Mouse (Mus musculus): ENCODE results near the gene D630003M21Rik. TPM values are rescaled to one million over a fixed set of nuclear protein-coding genes. Genes with fewer than 3 reads are reported as not detected.

Gene D630003M21Rik
- total RNA-seq, 2 experiments from 2014 or later = 4.1 to 4.4 TPM

DNA sequence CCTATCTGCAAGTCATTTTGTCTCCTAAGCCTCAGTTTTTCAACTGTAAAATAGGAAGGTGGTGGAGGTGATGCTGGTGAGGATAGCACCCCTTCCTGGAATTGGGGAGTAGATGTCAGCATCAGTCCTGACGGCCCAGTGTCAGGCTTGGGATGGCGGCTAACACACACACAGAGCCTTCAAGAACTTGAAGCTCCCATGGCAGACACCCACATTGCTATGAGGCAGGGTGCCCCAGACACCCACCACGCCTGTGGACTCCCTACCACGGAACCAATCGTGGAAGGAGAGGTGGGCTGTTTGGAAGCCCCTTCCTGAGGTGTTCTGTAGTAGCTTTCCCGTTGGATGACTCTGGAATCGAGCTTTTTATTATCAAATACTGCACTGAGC lies 476 bp upstream of the D630003M21Rik start:
- Histone ChIP-seq H3K4me3 (peak overlapping the region; percentile 53), H3K27ac (peak overlapping the region; percentile 75)
- no peak for DNase-seq (ENCODE audit: low spot score in 2 of 2)
- no peak for TF ChIP-seq CTCF (conservative IDR thresholded peaks at IDR 0.05)

DNA sequence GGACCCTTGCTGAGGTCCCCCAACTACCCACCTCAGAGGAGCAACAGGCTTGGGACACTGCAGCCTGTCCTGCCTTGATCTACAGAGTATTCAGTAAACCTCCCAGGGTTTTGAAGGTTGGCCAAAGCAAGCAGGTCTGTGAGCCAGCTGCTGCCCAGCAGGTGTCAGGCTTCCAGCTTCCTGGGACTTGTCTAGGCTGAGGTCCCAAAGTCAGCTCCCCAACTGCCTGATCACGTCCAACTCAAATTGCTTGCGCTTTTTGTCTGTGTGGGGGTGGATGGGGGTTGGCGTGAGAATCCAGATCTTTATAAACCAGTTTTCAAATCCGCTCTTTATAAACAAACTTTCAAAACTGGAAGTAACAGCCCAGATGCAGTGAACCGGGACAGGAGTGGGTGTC lies 3.7 kb downstream of the D630003M21Rik start:
- Histone ChIP-seq H3K27ac (no peak overlapping the region), H3K4me3 (no peak overlapping the region)
- DNase-seq (ENCODE audit: low spot score in 2 of 2) = no peak
- peak; percentile 54 for TF ChIP-seq CTCF (conservative IDR thresholded peaks at IDR 0.05)

- no peak overlapping the region for H3K27ac ChIP-seq
- no peak for TF ChIP-seq CTCF (conservative IDR thresholded peaks at IDR 0.05)
- DNase-seq (ENCODE audit: low spot score in 2 of 2) = no peak
- H3K4me3 ChIP-seq = no peak overlapping the region
Measured at GRCm38 (mm10) chr2:158223497-158223896, 5.5 kb downstream of the D630003M21Rik start.

DNA sequence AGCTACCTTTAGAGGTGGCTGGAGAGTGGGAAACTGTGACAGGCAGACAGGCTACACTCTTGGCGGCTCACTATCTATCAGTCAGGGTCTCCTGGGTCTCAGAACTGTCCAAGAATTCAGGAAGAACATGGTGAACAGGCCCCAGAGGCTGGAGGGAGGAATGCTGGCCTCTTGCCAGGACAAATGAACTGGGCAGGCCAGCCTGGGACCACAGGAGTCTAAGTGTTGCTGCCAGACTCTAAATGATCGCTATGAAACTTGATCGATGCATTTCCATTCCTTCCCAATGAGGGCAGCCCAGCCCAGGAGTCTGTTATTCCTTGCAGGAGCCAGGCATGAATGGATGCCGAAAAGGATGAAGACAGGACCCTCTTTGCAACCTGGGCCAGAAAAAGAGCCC lies 6.4 kb downstream of the D630003M21Rik start:
- Histone ChIP-seq H3K4me3 (no peak overlapping the region), H3K27ac (no peak overlapping the region)
- DNase-seq (ENCODE audit: low spot score in 2 of 2) = no peak
- peak; percentile 23 for TF ChIP-seq CTCF (conservative IDR thresholded peaks at IDR 0.05)

- DNase-seq (ENCODE audit: low spot score in 2 of 2) = no peak
- Histone ChIP-seq H3K27ac (no peak overlapping the region), H3K4me3 (no peak overlapping the region)
- no peak for TF ChIP-seq CTCF (conservative IDR thresholded peaks at IDR 0.05)
Measured at GRCm38 (mm10) chr2:158221446-158222084, 7.5 kb downstream of the D630003M21Rik start.

DNA sequence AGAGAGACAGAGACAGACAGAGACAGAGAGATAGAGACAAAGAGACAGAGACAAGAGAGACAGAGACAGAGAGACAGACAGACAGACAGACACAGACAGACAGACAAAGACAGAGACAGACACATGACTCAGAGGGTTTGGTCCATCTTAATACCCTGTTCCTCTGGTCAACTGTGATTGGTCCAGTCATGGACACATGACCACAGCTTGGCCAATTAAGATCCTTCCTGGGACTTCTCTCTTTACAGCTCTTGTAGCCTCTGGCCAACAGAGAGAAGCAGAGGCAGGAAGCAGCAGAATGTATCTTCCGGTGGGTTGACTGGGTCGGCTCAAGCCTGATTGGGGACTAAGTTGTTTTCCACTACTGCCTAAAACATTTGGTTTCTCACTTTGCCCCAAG lies 9.5 kb downstream of the D630003M21Rik start:
- no peak for DNase-seq (ENCODE audit: low spot score in 2 of 2)
- no peak overlapping the region for H3K4me3 ChIP-seq
- no peak for TF ChIP-seq CTCF (conservative IDR thresholded peaks at IDR 0.05)
- no peak overlapping the region for H3K27ac ChIP-seq

GRCm38 (mm10) chr2:158216510-158216909 lies 12.5 kb downstream of the D630003M21Rik start:
- Histone ChIP-seq H3K4me3 (no peak overlapping the region), H3K27ac (peak overlapping the region; percentile 28; the same call in 1 of the 2 replicates)
- TF ChIP-seq CTCF (conservative IDR thresholded peaks at IDR 0.05) = no peak
- DNase-seq (ENCODE audit: low spot score in 2 of 2) = no peak

DNA sequence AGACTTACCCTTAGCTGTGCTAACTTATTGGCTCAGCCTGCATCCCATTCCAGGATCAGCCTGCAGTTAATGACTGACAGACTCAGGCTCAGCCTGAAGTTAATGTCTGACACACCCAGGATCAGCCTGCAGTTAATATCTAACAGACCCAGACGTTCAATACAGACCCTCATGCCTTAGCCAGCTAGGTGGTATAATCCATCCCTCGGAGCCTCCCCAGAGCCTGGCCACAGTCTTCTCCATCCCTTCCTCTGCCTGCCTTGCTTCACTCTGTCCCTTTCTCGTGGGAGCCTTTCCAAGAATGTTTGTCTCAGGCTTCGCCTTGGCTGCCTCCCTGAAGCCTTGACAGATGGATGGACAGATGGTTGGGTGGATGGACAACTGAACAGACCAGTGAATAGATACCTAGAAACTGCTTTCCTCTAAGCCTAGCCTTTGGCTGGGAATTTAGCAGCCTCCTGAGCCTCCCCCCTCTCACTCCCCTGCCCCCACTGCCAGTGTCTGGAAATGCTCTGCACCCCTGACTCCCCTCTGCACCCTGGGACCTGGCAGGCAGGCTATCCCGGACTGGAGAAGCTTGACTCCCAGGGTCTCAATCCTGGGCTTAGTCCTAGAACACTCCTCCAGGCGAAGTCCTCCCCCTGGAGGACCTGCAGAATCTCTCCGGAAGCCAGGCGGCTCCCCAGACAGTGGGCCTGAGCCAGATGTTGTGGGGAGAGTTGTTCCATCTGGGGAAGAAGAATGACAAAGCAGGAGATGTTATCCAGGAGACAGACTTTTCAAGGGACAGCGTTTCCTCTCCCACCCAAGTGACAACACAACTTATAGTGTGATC lies 13.5 kb downstream of the D630003M21Rik start:
- Histone ChIP-seq H3K27ac (no peak overlapping the region), H3K4me3 (no peak overlapping the region)
- DNase-seq (ENCODE audit: low spot score in 2 of 2) = no peak
- no peak for TF ChIP-seq CTCF (conservative IDR thresholded peaks at IDR 0.05)

- no peak for DNase-seq (ENCODE audit: low spot score in 2 of 2)
- peak; percentile 58 for TF ChIP-seq CTCF (conservative IDR thresholded peaks at IDR 0.05)
- no peak overlapping the region for H3K27ac ChIP-seq
- no peak overlapping the region for H3K4me3 ChIP-seq
Measured at GRCm38 (mm10) chr2:158211764-158212471, 17.1 kb downstream of the D630003M21Rik start.

GRCm38 (mm10) chr2:158210958-158211357 lies 18.1 kb downstream of the D630003M21Rik start:
- H3K4me3 ChIP-seq = no peak overlapping the region
- no peak for TF ChIP-seq CTCF (conservative IDR thresholded peaks at IDR 0.05)
- no peak for DNase-seq (ENCODE audit: low spot score in 2 of 2)
- no peak overlapping the region for H3K27ac ChIP-seq

- no peak overlapping the region for H3K27ac ChIP-seq
- no peak overlapping the region for H3K4me3 ChIP-seq
- TF ChIP-seq CTCF (conservative IDR thresholded peaks at IDR 0.05) = peak; percentile 69
- peak in 1 of 2 experiments; percentile 59 for DNase-seq (ENCODE audit: low spot score in 2 of 2)
Measured at GRCm38 (mm10) chr2:158210503-158210902, 18.5 kb downstream of the D630003M21Rik start.

GRCm38 (mm10) chr2:158209776-158210175 lies 19.2 kb downstream of the D630003M21Rik start:
- no peak for DNase-seq (ENCODE audit: low spot score in 2 of 2)
- Histone ChIP-seq H3K27ac (no peak overlapping the region), H3K4me3 (no peak overlapping the region)
- no peak for TF ChIP-seq CTCF (conservative IDR thresholded peaks at IDR 0.05)

GRCm38 (mm10) chr2:158207848-158208247 lies 21.2 kb downstream of the D630003M21Rik start:
- Histone ChIP-seq H3K4me3 (no peak overlapping the region), H3K27ac (no peak overlapping the region)
- TF ChIP-seq CTCF (conservative IDR thresholded peaks at IDR 0.05) = peak; percentile 100
- DNase-seq (ENCODE audit: low spot score in 2 of 2) = peak; percentile 63 to 75

Measured in layer of hippocampus, adult 2 months (tissue).